Mouse (Mus musculus) heart, embryonic 14.5 days (tissue): Measurements from ENCODE around the gene Olfr414. TPM values are rescaled to one million over a fixed set of nuclear protein-coding genes. Genes with fewer than 3 reads are reported as not detected.

Source experiments
- ATAC-seq: fragments of 200-750 bp; cut with Nextera tagmentation; 2 replicates; pipeline ENCODE4 v1.8.0; 2017; ENCODE audit warnings: low read depth, moderate TSS enrichment; ENCODE audit not compliant: insufficient number of reproducible peaks, insufficient read depth, low FRiP score
- H3K27ac ChIP-seq, 2 experiments: fragments of 200-500 bp in 1 of 2; fragments of 300-500 bp in 1 of 2; sonication (generic) in 1 of 2; replicated peaks in 1 of 2; 2 replicates each; pipeline ENCODE4 v1.5.1; 2012 to 2014; ENCODE audit warnings: low read depth in 2 of 2, low read length in 2 of 2, control low read depth in 1 of 2, mild to moderate bottlenecking in 1 of 2, mixed read lengths in 1 of 2; ENCODE audit not compliant: control insufficient read depth in 1 of 2, insufficient read depth in 1 of 2
- H3K27me3 ChIP-seq: fragments of 300-500 bp; sonication (generic); 2 replicates; pipeline ENCODE4 v1.6.1; 2014; ENCODE audit warnings: mild to moderate bottlenecking, low read length, control low read depth; ENCODE audit not compliant: control insufficient read depth, insufficient read depth
- H3K36me3 ChIP-seq: fragments of 300-500 bp; sonication (generic); 2 replicates; pipeline ENCODE4 v1.6.1; 2014; ENCODE audit warnings: mild to moderate bottlenecking, control low read depth, low read length, mixed read lengths; ENCODE audit not compliant: control insufficient read depth, insufficient read depth
- H3K4me1 ChIP-seq, 2 experiments: fragments of 200-500 bp in 1 of 2; fragments of 300-500 bp in 1 of 2; sonication (generic) in 1 of 2; 2 replicates each; pipeline ENCODE4 v1.6.1; 2012 to 2014; ENCODE audit warnings: low read length in 2 of 2, control low read depth in 1 of 2, mixed read lengths in 1 of 2; ENCODE audit not compliant: control insufficient read depth in 2 of 2, insufficient read depth in 2 of 2
- H3K4me2 ChIP-seq: fragments of 300-500 bp; sonication (generic); 2 replicates; pipeline ENCODE4 v1.6.1; 2014; ENCODE audit warnings: mild to moderate bottlenecking, low read length
- H3K4me3 ChIP-seq, 2 experiments: fragments of 200-500 bp in 1 of 2; fragments of 300-500 bp in 1 of 2; sonication (generic) in 1 of 2; 2 replicates each; pipeline ENCODE4 v1.5.1; 2012 to 2014; ENCODE audit warnings: low read length in 2 of 2, mild to moderate bottlenecking in 2 of 2, control low read depth in 1 of 2, low read depth in 1 of 2, moderate library complexity in 1 of 2; ENCODE audit not compliant: control insufficient read depth in 1 of 2, insufficient read depth in 1 of 2
- H3K9ac ChIP-seq: fragments of 300-500 bp; sonication (generic); 2 replicates; pipeline ENCODE4 v1.6.1; 2014; ENCODE audit warnings: mild to moderate bottlenecking, low read length
- H3K9me3 ChIP-seq: fragments of 300-500 bp; sonication (generic); 2 replicates; pipeline ENCODE4 v1.6.1; 2016; ENCODE audit warnings: low read length, control low read depth; ENCODE audit not compliant: control insufficient read depth
- WGBS: fragments of 180-500 bp; shearing (Covaris S2); extraction: QIAGEN DNeasy Blood & Tissue Kit; methylation state at CpG from one replicate; pipeline ENCODE4 v1.1.7; 2014; 5-methylcytosine and 5-hydroxymethylcytosine counted together
- polyA plus RNA-seq: library from polyadenylated mRNA; unstranded; fragments of >200 nt; fragmentation: Nextera tagmentation; extraction: Ambion mirVana; gene quantifications from 2 replicates; pipeline ENCODE4 v1.2.1, GENCODE M21; 2014

The Olfr414 gene
- polyA plus RNA-seq, result not detected in 2 replicates

DNA sequence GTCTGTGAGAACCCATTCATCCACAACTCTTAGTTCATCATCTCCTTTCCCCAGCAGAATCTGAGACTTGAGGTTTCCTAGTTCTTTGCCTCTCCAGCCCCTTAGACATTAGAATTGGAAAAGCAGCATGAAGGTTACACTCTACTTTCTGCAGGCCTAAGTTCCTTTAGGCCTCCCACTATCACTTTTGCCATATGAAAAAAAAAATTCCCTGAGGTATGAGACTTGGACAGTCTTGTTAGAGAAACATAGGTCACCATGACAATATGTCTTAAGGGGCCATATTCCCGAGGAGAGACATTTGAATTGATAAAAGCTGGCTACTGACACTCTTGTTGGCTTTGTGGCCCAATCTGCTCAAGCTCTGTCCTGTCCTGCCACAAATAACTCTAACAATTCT lies at the start of gene Olfr414:
Gene Olfr414, plus strand, starts transcription at position 301 of the 400 bp plus-strand sequence.
- Histone ChIP-seq H3K27me3 (no peaks in the 10 kb centered on the region), H3K4me3 (no peak within 1 kb of the TSS), H3K36me3 (no peaks in the 10 kb centered on the region), H3K9me3 (no peaks in the 10 kb centered on the region), H3K4me1 (no peaks in the 10 kb centered on the region), H3K27ac (no peak within 1 kb of the TSS), H3K4me2 (no peak within 1 kb of the TSS), H3K9ac (no peak within 1 kb of the TSS)
- ATAC-seq, result no peak
- WGBS, result 52% methylated on average over 1 of the region's 1 CpGs

- Histone ChIP-seq H3K9me3 (no peaks in the 10 kb centered on the region), H3K27ac (no peak within 1 kb of the TSS), H3K4me1 (no peaks in the 10 kb centered on the region), H3K9ac (no peak within 1 kb of the TSS), H3K4me2 (no peak within 1 kb of the TSS), H3K4me3 (no peak within 1 kb of the TSS), H3K36me3 (no peaks in the 10 kb centered on the region), H3K27me3 (no peaks in the 10 kb centered on the region)
- 72% methylated on average over 2 of the region's 2 CpGs for WGBS
- ATAC-seq, result no peak
Observed at GRCm38 (mm10) chr1:174390746-174391145, 33.1 kb upstream of the Olfr414 start, which contains the start of gene Olfr248. TSS of gene Olfr248 (plus strand) at chr1:174391046.

DNA sequence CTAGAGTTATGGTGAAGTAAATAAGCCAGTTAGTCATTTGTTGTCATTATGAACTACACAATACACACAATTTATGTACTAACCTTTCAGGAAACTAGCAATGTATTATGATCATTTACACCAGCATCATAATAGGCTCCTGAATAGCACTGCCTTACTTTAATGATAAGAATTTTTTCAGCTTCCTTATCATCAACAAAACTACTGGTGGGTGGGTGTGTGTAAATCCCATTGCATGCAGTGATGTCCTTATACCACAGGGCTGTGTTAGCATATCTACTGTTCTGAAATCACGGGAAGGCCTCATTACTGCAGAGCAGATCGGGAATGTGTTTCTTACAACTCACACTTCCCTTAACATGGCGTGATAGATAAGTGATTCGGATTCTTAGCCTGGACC lies 905 bp upstream of the Olfr414 start:
- WGBS, result 45% methylated on average over 4 of the region's 4 CpGs
- Histone ChIP-seq H3K27ac (no peak overlapping the region), H3K27me3 (no peaks in the 10 kb centered on the region), H3K4me1 (no peaks in the 10 kb centered on the region), H3K9ac (no peak overlapping the region), H3K4me2 (no peak overlapping the region), H3K4me3 (no peak overlapping the region), H3K36me3 (no peaks in the 10 kb centered on the region), H3K9me3 (no peaks in the 10 kb centered on the region)
- no peak for ATAC-seq

- H3K36me3 ChIP-seq, result no peaks in the 10 kb centered on the region
- 35% methylated on average over 3 of the region's 3 CpGs for WGBS
- no peaks in the 10 kb centered on the region for H3K9me3 ChIP-seq
- no peak for ATAC-seq
- no peaks in the 10 kb centered on the region for H3K4me1 ChIP-seq
- H3K27me3 ChIP-seq, result no peaks in the 10 kb centered on the region
- no peak overlapping the region for H3K4me3 ChIP-seq
- no peak overlapping the region for H3K27ac ChIP-seq
- H3K4me2 ChIP-seq, result no peak overlapping the region
- H3K9ac ChIP-seq, result no peak overlapping the region
Observed at GRCm38 (mm10) chr1:174426180-174426986, 2.5 kb downstream of the Olfr414 start.

GRCm38 (mm10) chr1:174427402-174427801 lies 3.5 kb downstream of the Olfr414 start:
- no peak for ATAC-seq
- Histone ChIP-seq H3K36me3 (no peaks in the 10 kb centered on the region), H3K4me2 (no peak overlapping the region), H3K9me3 (no peaks in the 10 kb centered on the region), H3K4me1 (no peaks in the 10 kb centered on the region), H3K27me3 (no peaks in the 10 kb centered on the region), H3K4me3 (no peak overlapping the region), H3K27ac (no peak overlapping the region), H3K9ac (no peak overlapping the region)
- 81% methylated on average over 1 of the region's 1 CpGs for WGBS

- no peak for ATAC-seq
- no peaks in the 10 kb centered on the region for H3K36me3 ChIP-seq
- H3K9me3 ChIP-seq, result no peaks in the 10 kb centered on the region
- no peaks in the 10 kb centered on the region for H3K27me3 ChIP-seq
- no peaks in the 10 kb centered on the region for H3K4me1 ChIP-seq
- WGBS, result 85% methylated on average over 2 of the region's 2 CpGs
- H3K4me3 ChIP-seq, result no peak overlapping the region
- H3K9ac ChIP-seq, result no peak overlapping the region
- H3K27ac ChIP-seq, result no peak overlapping the region
- H3K4me2 ChIP-seq, result no peak overlapping the region
Observed at GRCm38 (mm10) chr1:174428407-174428806, 4.5 kb downstream of the Olfr414 start.

- Histone ChIP-seq H3K27me3 (no peaks in the 10 kb centered on the region), H3K9me3 (no peaks in the 10 kb centered on the region), H3K27ac (no peak overlapping the region), H3K36me3 (no peaks in the 10 kb centered on the region), H3K9ac (no peak overlapping the region), H3K4me2 (no peak overlapping the region), H3K4me3 (no peak overlapping the region), H3K4me1 (no peaks in the 10 kb centered on the region)
- WGBS, result 29% methylated on average over 1 of the region's 1 CpGs
- ATAC-seq, result no peak
Observed at GRCm38 (mm10) chr1:174434121-174434520, 10.3 kb downstream of the Olfr414 start.

GRCm38 (mm10) chr1:174441782-174442181 lies 17.9 kb downstream of the Olfr414 start, which contains the start of gene Olfr220:
TSS of gene Olfr220 (plus strand) at chr1:174442082.
- Histone ChIP-seq H3K4me1 (no peaks in the 10 kb centered on the region), H3K9ac (no peak within 1 kb of the TSS), H3K27ac (no peak within 1 kb of the TSS), H3K4me2 (no peak within 1 kb of the TSS), H3K4me3 (no peak within 1 kb of the TSS), H3K9me3 (no peaks in the 10 kb centered on the region), H3K36me3 (no peaks in the 10 kb centered on the region), H3K27me3 (no peaks in the 10 kb centered on the region)
- 33% methylated on average over 1 of the region's 1 CpGs for WGBS
- ATAC-seq, result no peak
